Comparison of ENCODE assay signal across 20 mouse cellular contexts in the genomic region with DNA sequence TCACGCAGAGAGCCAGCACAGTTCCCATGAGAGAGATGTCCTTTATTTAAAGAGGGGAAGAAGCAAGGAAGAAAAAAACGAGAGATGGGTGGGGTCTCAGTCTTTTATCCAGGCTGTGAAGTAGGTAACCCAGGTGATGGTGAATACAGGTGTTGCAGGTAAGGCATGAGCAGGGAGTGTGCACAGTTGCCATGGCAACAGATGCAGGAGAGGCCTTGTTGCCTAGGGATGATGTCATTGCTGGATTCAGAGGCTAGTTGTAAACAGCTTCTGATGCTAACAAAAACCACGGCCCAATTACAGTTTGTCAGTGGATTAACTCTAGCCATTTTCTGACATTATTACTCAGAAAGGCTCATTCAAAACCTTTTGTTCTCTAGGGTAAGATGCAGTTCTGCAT.
DNase-seq lines count a peak whose midpoint lies in the region; ATAC-seq lines count a peak whose summit lies in the region.
"Had no signal": no experiment of that assay in that cellular context is flagged by ENCODE, and none has a peak within 500 bp of the region (broad histone marks: within the 10 kb centered on the region; RNA-seq: fewer than 3 reads in every experiment).

No protein-coding gene starts in this region.

- DNase-seq in gastrocnemius, adult 18-20 months (ENCODE audit: low spot score): peak; percentile 3
- no peak for DNase-seq in gastrocnemius, postnatal 36 days
- peak; percentile 11 to 25 for DNase-seq in left cerebral cortex, postnatal 14 days (ENCODE audit: low spot score in 2 of 2)
- DNase-seq in left cerebral cortex, postnatal 4 days: no peak
- DNase-seq in brain, adult 2 months (ENCODE audit: low read depth, low spot score): peak; percentile 59
- DNase-seq in heart, adult 11 months: no peak
- DNase-seq: adrenal gland, postnatal 36 days; cerebellum, adult 18-20 months; cerebellum, postnatal 14 days; embryo, embryonic 11 days; gastrocnemius, adult 2 months; kidney, adult 2 months; lung, embryonic 14.5 days; retina, postnatal 1 day had no signal

- ATAC-seq in midbrain, embryonic 15.5 days (replicated peaks): peak; percentile 71; the same call in 1 of the 2 replicates
- no peak for ATAC-seq in frontal cortex, adult (ENCODE audit: low TSS enrichment)

- 69% methylated on average over 3 of the region's 3 CpGs for WGBS in midbrain, embryonic 15.5 days

- H3K4me1 ChIP-seq in midbrain, embryonic 15.5 days: peaks cover 5% of the 10 kb centered on the region; the same call in 1 of the 2 replicates
- H3K4me1 ChIP-seq: embryonic facial prominence, embryonic 15.5 days; heart, embryonic 10.5 days had no signal

- H3K4me2 ChIP-seq in midbrain, embryonic 15.5 days: no peak overlapping the region
- H3K4me2 ChIP-seq: embryonic facial prominence, embryonic 15.5 days; lung, embryonic 14.5 days had no signal

- H3K36me3 ChIP-seq in midbrain, embryonic 15.5 days (replicated peaks): no peaks in the 10 kb centered on the region
- H3K36me3 ChIP-seq: embryonic facial prominence, embryonic 15.5 days; heart, embryonic 10.5 days had no signal

- no peaks in the 10 kb centered on the region for H3K9me3 ChIP-seq in midbrain, embryonic 15.5 days
- H3K9me3 ChIP-seq: embryonic facial prominence, embryonic 15.5 days; heart, embryonic 10.5 days had no signal

- no peaks in the 10 kb centered on the region for H3K27me3 ChIP-seq in midbrain, embryonic 15.5 days (replicated peaks)
- H3K27me3 ChIP-seq: embryonic facial prominence, embryonic 15.5 days had no signal

- no peak overlapping the region for H3K9ac ChIP-seq in midbrain, embryonic 15.5 days
- H3K9ac ChIP-seq: embryonic facial prominence, embryonic 15.5 days; liver, embryonic 14.5 days; lung, embryonic 14.5 days had no signal

- no peak overlapping the region for H3K4me3 ChIP-seq in midbrain, embryonic 15.5 days
- H3K4me3 ChIP-seq: embryonic facial prominence, embryonic 15.5 days; gastrocnemius, adult 2 months; heart, embryonic 10.5 days had no signal

- intact Hi-C loops in gastrocnemius, postnatal 36 days (cut with DNase I): no loop called here
- intact Hi-C loops in left cerebral cortex, postnatal 14 days (cut with DNase I): no loop called here
- intact Hi-C loops in left cerebral cortex, postnatal 4 days (cut with DNase I): no loop called here

- peak overlapping the region; percentile 20; the same call in 1 of the 2 replicates for H3K27ac ChIP-seq in midbrain, embryonic 15.5 days
- H3K27ac ChIP-seq: embryonic facial prominence, embryonic 15.5 days; gastrocnemius, adult 2 months; heart, embryonic 10.5 days; kidney, postnatal 0 days; liver, embryonic 14.5 days had no signal

Comparison
In these comparisons a context has a peak if more than half of its experiments do, and no peak if none do; other contexts are left out.
1. DNase-seq: peak in gastrocnemius, adult 18-20 months (single experiment), left cerebral cortex, postnatal 14 days (2 of 2) and brain, adult 2 months (single experiment); none in gastrocnemius, postnatal 36 days (0 of 2), left cerebral cortex, postnatal 4 days (single experiment) and heart, adult 11 months (single experiment).